Mouse (Mus musculus): ENCODE results near the gene Cacng2.

DNA sequence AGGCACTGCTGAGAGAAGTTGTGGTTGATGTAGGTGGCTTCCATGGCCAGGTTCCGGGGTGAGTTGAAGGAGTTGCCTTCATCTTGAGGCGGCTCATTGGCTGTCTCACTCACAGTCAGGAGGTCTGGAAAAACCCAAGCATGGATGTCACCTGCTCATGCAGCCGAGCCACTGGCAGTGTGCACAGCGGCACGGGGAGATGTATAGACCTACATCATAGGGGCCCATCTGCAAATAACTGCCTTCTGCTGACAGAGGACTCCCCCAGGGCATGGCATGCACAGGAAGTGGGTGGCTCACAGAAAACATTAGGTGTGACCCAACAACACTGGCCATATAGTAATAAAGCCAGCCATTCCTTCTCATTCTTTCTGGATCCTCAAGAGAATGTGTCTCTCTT lies 157.4 kb downstream of the Cacng2 start:
- no peak for TF ChIP-seq GATA1 (IDR thresholded peaks at IDR 0.05; ENCODE audit: low read length)
- no peak for TF ChIP-seq TAL1 (IDR thresholded peaks at IDR 0.05; ENCODE audit: low read length)

Data from erythroblast, embryonic 14.5 days (primary cell).